Mouse (Mus musculus) liver, postnatal 0 days (tissue): ENCODE results near the gene Oxnad1.

ENCODE experiments used
- CTCF ChIP-seq: sonication (generic); IDR thresholded peaks from 2 replicates; pipeline ENCODE4 v1.5.1; 2016; ENCODE audit warnings: antibody characterized with exemption, low read depth
- EP300 ChIP-seq: IDR thresholded peaks from 2 replicates; pipeline ENCODE4 v1.6.1; 2016; ENCODE audit warnings: antibody characterized with exemption, low read depth, mild to moderate bottlenecking

DNA sequence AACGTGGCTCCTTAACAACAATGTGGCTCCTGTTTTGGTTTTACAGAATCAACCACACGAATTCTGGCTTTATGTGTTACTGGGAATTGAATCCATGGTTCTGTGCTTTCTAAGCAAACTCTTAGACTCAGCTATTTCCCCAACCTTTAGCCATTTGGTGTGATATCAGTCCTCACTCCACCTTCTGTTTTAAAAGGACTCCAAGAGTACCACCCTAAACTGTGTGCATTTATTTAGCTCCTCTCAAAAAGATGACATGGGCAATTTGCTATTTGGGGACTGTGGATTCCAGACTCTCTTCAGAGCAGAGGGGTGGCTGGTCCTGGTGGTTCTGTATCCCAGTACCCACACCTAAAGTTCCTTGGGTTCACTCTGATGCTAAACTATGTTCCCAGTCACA, 61.4 kb downstream of the Oxnad1 start:
- TF ChIP-seq CTCF, result no peak
- no peak for TF ChIP-seq EP300
